Mouse (Mus musculus): Measurements from ENCODE around the gene Rps6kl1. TPM values are rescaled to one million over a fixed set of nuclear protein-coding genes. Genes with fewer than 3 reads are reported as not detected.

Gene Rps6kl1
- polyA plus RNA-seq (2014; fragmentation: Nextera tagmentation; extraction: Ambion mirVana): 0.51 and 0.61 TPM in 2 replicates

GRCm38 (mm10) chr12:85151002-85151774, at the start of gene Rps6kl1:
Rps6kl1 (minus strand) TSS chr12:85151264.
- Histone ChIP-seq H3K4me1 (ENCODE audit: control insufficient read depth, insufficient read depth, low read length) (peaks cover 5% of the 10 kb centered on the region), H3K9me3 (ENCODE audit: control insufficient read depth, low read length) (no peaks in the 10 kb centered on the region), H3K27me3 (ENCODE audit: control insufficient read depth, insufficient read depth, low read length) (peaks cover 18% of the 10 kb centered on the region), H3K27ac (replicated peaks; ENCODE audit: low read depth, low read length) (no peak within 1 kb of the TSS), H3K4me2 (ENCODE audit: low read depth, severe bottlenecking) (peak within 1 kb of the TSS; percentile 37; the same call in 1 of the 2 replicates), H3K9ac (ENCODE audit: low read length) (no peak within 1 kb of the TSS), H3K36me3 (ENCODE audit: control insufficient read depth, insufficient read depth, low read length) (no peaks in the 10 kb centered on the region), H3K4me3 (ENCODE audit: low read depth, low read length) (peak within 1 kb of the TSS; percentile 16; the same call in 1 of the 2 replicates)
- whole genome bisulfite sequencing: 14% methylated on average over 28 of the region's 28 CpGs
- ATAC-seq (ENCODE audit: insufficient number of reproducible peaks, low FRiP score, low TSS enrichment, low read depth) (peak; percentile 59; the same call in 1 of the 2 replicates), DNase-seq (ENCODE audit: low spot score) (peak; percentile 55)

- Histone ChIP-seq H3K4me2 (ENCODE audit: low read depth, severe bottlenecking) (no peak overlapping the region), H3K36me3 (ENCODE audit: control insufficient read depth, insufficient read depth, low read length) (no peaks in the 10 kb centered on the region), H3K9me3 (ENCODE audit: control insufficient read depth, low read length) (no peaks in the 10 kb centered on the region), H3K27ac (replicated peaks; ENCODE audit: low read depth, low read length) (no peak overlapping the region), H3K4me1 (ENCODE audit: control insufficient read depth, insufficient read depth, low read length) (peaks cover 38% of the 10 kb centered on the region), H3K4me3 (ENCODE audit: low read depth, low read length) (no peak overlapping the region), H3K27me3 (ENCODE audit: control insufficient read depth, insufficient read depth, low read length) (no peaks in the 10 kb centered on the region), H3K9ac (ENCODE audit: low read length) (no peak overlapping the region)
- WGBS: 81% methylated on average over 1 of the region's 1 CpGs
- no peak for ATAC-seq (ENCODE audit: insufficient number of reproducible peaks, low FRiP score, low TSS enrichment, low read depth)
- DNase-seq (ENCODE audit: low spot score): no peak
These were observed 48.9 kb upstream of the Rps6kl1 start for GRCm38 (mm10) chr12:85199954-85200353.

GRCm38 (mm10) chr12:85197936-85198335, 46.9 kb upstream of the Rps6kl1 start:
- peak overlapping the region; percentile 18; the same call in 1 of the 2 replicates for H3K4me2 ChIP-seq (ENCODE audit: low read depth, severe bottlenecking)
- ATAC-seq (ENCODE audit: insufficient number of reproducible peaks, low FRiP score, low TSS enrichment, low read depth): 0 out of 2 replicates have a peak, but pooled peaks have one; percentile 32
- DNase-seq (ENCODE audit: low spot score): peak; percentile 69
- WGBS: 5% methylated on average over 8 of the region's 8 CpGs
- H3K9ac ChIP-seq (ENCODE audit: low read length): no peak overlapping the region
- peaks cover 38% of the 10 kb centered on the region for H3K4me1 ChIP-seq (ENCODE audit: control insufficient read depth, insufficient read depth, low read length)
- no peaks in the 10 kb centered on the region for H3K27me3 ChIP-seq (ENCODE audit: control insufficient read depth, insufficient read depth, low read length)
- H3K27ac ChIP-seq (replicated peaks; ENCODE audit: low read depth, low read length): no peak overlapping the region
- no peaks in the 10 kb centered on the region for H3K9me3 ChIP-seq (ENCODE audit: control insufficient read depth, low read length)
- no peak overlapping the region for H3K4me3 ChIP-seq (ENCODE audit: low read depth, low read length)
- no peaks in the 10 kb centered on the region for H3K36me3 ChIP-seq (ENCODE audit: control insufficient read depth, insufficient read depth, low read length)

GRCm38 (mm10) chr12:85197371-85197770, 46.3 kb upstream of the Rps6kl1 start:
- Histone ChIP-seq H3K4me1 (ENCODE audit: control insufficient read depth, insufficient read depth, low read length) (peaks cover 42% of the 10 kb centered on the region), H3K4me2 (ENCODE audit: low read depth, severe bottlenecking) (peak overlapping the region; percentile 18; the same call in 1 of the 2 replicates), H3K9ac (ENCODE audit: low read length) (no peak overlapping the region), H3K4me3 (ENCODE audit: low read depth, low read length) (no peak overlapping the region), H3K27ac (replicated peaks; ENCODE audit: low read depth, low read length) (no peak overlapping the region), H3K36me3 (ENCODE audit: control insufficient read depth, insufficient read depth, low read length) (no peaks in the 10 kb centered on the region), H3K9me3 (ENCODE audit: control insufficient read depth, low read length) (no peaks in the 10 kb centered on the region), H3K27me3 (ENCODE audit: control insufficient read depth, insufficient read depth, low read length) (no peaks in the 10 kb centered on the region)
- WGBS: 60% methylated on average over 7 of the region's 7 CpGs
- ATAC-seq (ENCODE audit: insufficient number of reproducible peaks, low FRiP score, low TSS enrichment, low read depth) (no peak), DNase-seq (ENCODE audit: low spot score) (peak; percentile 25)

- Histone ChIP-seq H3K36me3 (ENCODE audit: control insufficient read depth, insufficient read depth, low read length) (no peaks in the 10 kb centered on the region), H3K27ac (replicated peaks; ENCODE audit: low read depth, low read length) (no peak overlapping the region), H3K4me1 (ENCODE audit: control insufficient read depth, insufficient read depth, low read length) (peaks cover 38% of the 10 kb centered on the region), H3K4me3 (ENCODE audit: low read depth, low read length) (no peak overlapping the region), H3K9me3 (ENCODE audit: control insufficient read depth, low read length) (no peaks in the 10 kb centered on the region), H3K9ac (ENCODE audit: low read length) (no peak overlapping the region), H3K27me3 (ENCODE audit: control insufficient read depth, insufficient read depth, low read length) (no peaks in the 10 kb centered on the region), H3K4me2 (ENCODE audit: low read depth, severe bottlenecking) (no peak overlapping the region)
- ATAC-seq (ENCODE audit: insufficient number of reproducible peaks, low FRiP score, low TSS enrichment, low read depth) (no peak), DNase-seq (ENCODE audit: low spot score) (no peak)
- 76% methylated on average over 10 of the region's 10 CpGs for WGBS
These were observed 45.1 kb upstream of the Rps6kl1 start for GRCm38 (mm10) chr12:85196191-85196590.

GRCm38 (mm10) chr12:85195086-85195485, 44.0 kb upstream of the Rps6kl1 start:
- Histone ChIP-seq H3K36me3 (ENCODE audit: control insufficient read depth, insufficient read depth, low read length) (no peaks in the 10 kb centered on the region), H3K27me3 (ENCODE audit: control insufficient read depth, insufficient read depth, low read length) (no peaks in the 10 kb centered on the region), H3K9ac (ENCODE audit: low read length) (no peak overlapping the region), H3K9me3 (ENCODE audit: control insufficient read depth, low read length) (no peaks in the 10 kb centered on the region), H3K4me3 (ENCODE audit: low read depth, low read length) (no peak overlapping the region), H3K27ac (replicated peaks; ENCODE audit: low read depth, low read length) (no peak overlapping the region), H3K4me1 (ENCODE audit: control insufficient read depth, insufficient read depth, low read length) (peaks cover 28% of the 10 kb centered on the region), H3K4me2 (ENCODE audit: low read depth, severe bottlenecking) (no peak overlapping the region)
- WGBS: 90% methylated on average over 5 of the region's 5 CpGs
- DNase-seq (ENCODE audit: low spot score) (no peak), ATAC-seq (ENCODE audit: insufficient number of reproducible peaks, low FRiP score, low TSS enrichment, low read depth) (no peak)

- Histone ChIP-seq H3K27me3 (ENCODE audit: control insufficient read depth, insufficient read depth, low read length) (no peaks in the 10 kb centered on the region), H3K27ac (replicated peaks; ENCODE audit: low read depth, low read length) (no peak overlapping the region), H3K36me3 (ENCODE audit: control insufficient read depth, insufficient read depth, low read length) (no peaks in the 10 kb centered on the region), H3K4me2 (ENCODE audit: low read depth, severe bottlenecking) (no peak overlapping the region), H3K4me1 (ENCODE audit: control insufficient read depth, insufficient read depth, low read length) (peaks cover 28% of the 10 kb centered on the region), H3K9me3 (ENCODE audit: control insufficient read depth, low read length) (no peaks in the 10 kb centered on the region), H3K9ac (ENCODE audit: low read length) (no peak overlapping the region), H3K4me3 (ENCODE audit: low read depth, low read length) (no peak overlapping the region)
- ATAC-seq (ENCODE audit: insufficient number of reproducible peaks, low FRiP score, low TSS enrichment, low read depth) (no peak), DNase-seq (ENCODE audit: low spot score) (no peak)
- WGBS: 73% methylated on average over 4 of the region's 4 CpGs
These were observed 43.6 kb upstream of the Rps6kl1 start for GRCm38 (mm10) chr12:85194623-85195018.

GRCm38 (mm10) chr12:85193923-85194622, 43.0 kb upstream of the Rps6kl1 start:
- Histone ChIP-seq H3K27ac (replicated peaks; ENCODE audit: low read depth, low read length) (no peak overlapping the region), H3K9ac (ENCODE audit: low read length) (no peak overlapping the region), H3K27me3 (ENCODE audit: control insufficient read depth, insufficient read depth, low read length) (no peaks in the 10 kb centered on the region), H3K4me3 (ENCODE audit: low read depth, low read length) (no peak overlapping the region), H3K9me3 (ENCODE audit: control insufficient read depth, low read length) (no peaks in the 10 kb centered on the region), H3K4me2 (ENCODE audit: low read depth, severe bottlenecking) (no peak overlapping the region), H3K36me3 (ENCODE audit: control insufficient read depth, insufficient read depth, low read length) (no peaks in the 10 kb centered on the region), H3K4me1 (ENCODE audit: control insufficient read depth, insufficient read depth, low read length) (peaks cover 28% of the 10 kb centered on the region)
- ATAC-seq (ENCODE audit: insufficient number of reproducible peaks, low FRiP score, low TSS enrichment, low read depth): no peak
- 91% methylated on average over 11 of the region's 11 CpGs for WGBS
- DNase-seq (ENCODE audit: low spot score): no peak
